Mouse (Mus musculus) thymus, adult 2 months (tissue): ENCODE measurements around the gene Ppp1r11. TPM values are rescaled to one million over a fixed set of nuclear protein-coding genes. Genes with fewer than 3 reads are reported as not detected.
A peak's percentile ranks its signal among the peaks of the same experiment; 100 is the strongest.

ENCODE experiments used
- DNase-seq: peaks from one replicate; pipeline ENCODE4 v3.0.0; 2021
- H3K27ac ChIP-seq: fragments of 200-500 bp; 2 replicates; pipeline ENCODE4 v1.5.1; 2012; ENCODE audit warnings: low read length, control low read depth; ENCODE audit not compliant: control insufficient read depth, insufficient read depth
- H3K27me3 ChIP-seq: fragments of 200-500 bp; 2 replicates; pipeline ENCODE4 v1.6.1; 2012; ENCODE audit warnings: mild to moderate bottlenecking, low read length, moderate library complexity, mixed read lengths; ENCODE audit not compliant: control insufficient read depth, insufficient read depth
- H3K36me3 ChIP-seq: fragments of 200-500 bp; 2 replicates; pipeline ENCODE4 v1.6.1; 2012; ENCODE audit warnings: mild to moderate bottlenecking, low read length, moderate library complexity; ENCODE audit not compliant: control insufficient read depth, insufficient read depth
- H3K4me1 ChIP-seq: fragments of 200-500 bp; replicated peaks from 2 replicates; pipeline ENCODE4 v1.6.1; 2012; ENCODE audit warnings: low read length; ENCODE audit not compliant: control insufficient read depth, insufficient read depth
- H3K4me3 ChIP-seq: fragments of 200-500 bp; 2 replicates; pipeline ENCODE4 v1.5.1; 2012; ENCODE audit warnings: mild to moderate bottlenecking, low read length, control low read depth, moderate library complexity; ENCODE audit not compliant: control insufficient read depth, insufficient read depth
- CTCF ChIP-seq: fragments of 200-500 bp; IDR thresholded peaks from 2 replicates; pipeline ENCODE4 v1.5.1; 2012; ENCODE audit warnings: mild to moderate bottlenecking, control low read depth, low read length, moderate library complexity, borderline replicate concordance; ENCODE audit not compliant: control insufficient read depth, poor library complexity, insufficient read depth; ENCODE audit errors: extremely low read depth
- POLR2A ChIP-seq: fragments of 200-500 bp; IDR thresholded peaks from 2 replicates; pipeline ENCODE4 v1.6.1; 2012; ENCODE audit warnings: mild to moderate bottlenecking, low read length, control low read depth, moderate library complexity; ENCODE audit not compliant: control insufficient read depth, poor library complexity, insufficient read depth; ENCODE audit errors: extremely low read depth
- WGBS: fragments of 180-500 bp; shearing (Covaris S2); methylation state at CpG from one replicate; pipeline ENCODE4 v1.1.7; 2018; 5-methylcytosine and 5-hydroxymethylcytosine counted together
- polyA plus RNA-seq: library from polyadenylated mRNA; depleted of rRNA; stranded (reverse); fragments of >200 nt; gene quantifications from 2 replicates; pipeline ENCODE4 v1.2.3, GENCODE M21; 2012

Gene Ppp1r11
- polyA plus RNA-seq, 1 experiment = 82.3 TPM

DNA sequence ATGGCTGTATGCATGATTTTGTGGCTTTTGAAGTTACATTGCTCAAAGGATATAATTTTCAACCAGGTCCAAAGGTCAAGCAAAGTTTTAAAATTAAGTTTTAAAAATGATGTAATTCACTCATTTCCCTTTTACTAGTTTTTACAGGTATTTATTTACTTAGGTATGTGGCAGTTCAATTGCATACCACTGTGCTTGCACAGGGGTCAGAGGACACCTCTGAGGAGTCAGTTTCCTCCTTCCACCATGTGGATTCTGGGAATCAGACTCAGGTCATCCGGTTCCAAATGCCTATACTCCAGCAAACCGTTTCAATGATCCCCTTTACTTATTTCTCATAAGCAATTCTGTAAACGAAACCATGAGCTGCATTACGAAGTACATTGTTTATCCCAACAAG is 28.8 kb downstream of the Ppp1r11 start:
- H3K27me3 ChIP-seq = no peaks in the 10 kb centered on the region
- TF ChIP-seq POLR2A = no peak
- no peak for TF ChIP-seq CTCF
- H3K27ac ChIP-seq = no peak overlapping the region
- H3K4me3 ChIP-seq = no peak overlapping the region
- WGBS = 92% methylated on average over 4 of the region's 4 CpGs
- DNase-seq = no peak
- no peaks in the 10 kb centered on the region for H3K36me3 ChIP-seq
- no peaks in the 10 kb centered on the region for H3K4me1 ChIP-seq

DNA sequence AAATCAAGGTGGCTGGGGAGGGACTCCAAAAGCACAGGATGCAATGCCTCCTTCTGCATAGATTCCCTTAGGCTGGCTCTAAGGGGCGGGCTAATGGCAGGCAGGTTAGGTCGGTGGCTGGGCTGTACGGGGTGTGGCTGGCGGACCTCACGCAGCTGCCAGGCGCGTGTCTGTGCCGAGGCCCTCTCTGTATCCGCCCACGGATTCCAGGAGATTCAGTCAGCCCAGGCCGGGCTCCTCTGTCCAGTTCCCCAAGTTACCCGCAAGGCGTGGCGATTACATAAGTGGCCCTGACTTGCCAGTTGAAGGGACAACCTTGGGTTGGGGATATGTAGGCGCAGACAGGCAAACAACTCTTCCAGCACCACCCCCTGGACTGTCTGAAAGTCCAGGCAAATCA is 31.3 kb downstream of the Ppp1r11 start:
- no peak for DNase-seq
- no peak for TF ChIP-seq CTCF
- TF ChIP-seq POLR2A = no peak
- H3K36me3 ChIP-seq = no peaks in the 10 kb centered on the region
- H3K4me1 ChIP-seq = no peaks in the 10 kb centered on the region
- H3K27ac ChIP-seq = no peak overlapping the region
- WGBS = 80% methylated on average over 15 of the region's 15 CpGs
- no peak overlapping the region for H3K4me3 ChIP-seq
- H3K27me3 ChIP-seq = no peaks in the 10 kb centered on the region

DNA sequence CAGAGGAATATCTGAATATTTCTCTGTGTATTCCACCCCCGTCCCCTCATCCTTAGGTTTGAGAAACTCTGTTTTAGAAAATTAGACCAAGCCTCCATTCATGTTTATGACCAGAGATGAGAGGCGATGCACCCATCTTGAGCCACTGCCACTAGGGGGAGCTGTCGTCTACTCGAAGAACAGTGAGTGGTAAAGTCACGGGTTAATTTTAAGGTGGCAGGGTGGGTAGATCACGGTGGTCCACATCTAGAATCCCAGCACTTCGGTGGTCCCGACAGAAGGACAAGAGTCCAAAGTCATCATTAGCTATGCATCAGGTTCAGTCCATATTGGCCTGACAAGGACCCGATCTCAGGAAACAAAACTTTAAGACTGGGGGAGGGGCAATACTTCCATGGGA is 36.5 kb downstream of the Ppp1r11 start:
- TF ChIP-seq CTCF (peak; percentile 36; the same call in 1 of the 2 replicates), POLR2A (no peak)
- Histone ChIP-seq H3K4me3 (no peak overlapping the region), H3K4me1 (no peaks in the 10 kb centered on the region), H3K27ac (no peak overlapping the region), H3K27me3 (no peaks in the 10 kb centered on the region), H3K36me3 (no peaks in the 10 kb centered on the region)
- WGBS = 11% methylated on average over 9 of the region's 9 CpGs
- peak; percentile 73 for DNase-seq

DNA sequence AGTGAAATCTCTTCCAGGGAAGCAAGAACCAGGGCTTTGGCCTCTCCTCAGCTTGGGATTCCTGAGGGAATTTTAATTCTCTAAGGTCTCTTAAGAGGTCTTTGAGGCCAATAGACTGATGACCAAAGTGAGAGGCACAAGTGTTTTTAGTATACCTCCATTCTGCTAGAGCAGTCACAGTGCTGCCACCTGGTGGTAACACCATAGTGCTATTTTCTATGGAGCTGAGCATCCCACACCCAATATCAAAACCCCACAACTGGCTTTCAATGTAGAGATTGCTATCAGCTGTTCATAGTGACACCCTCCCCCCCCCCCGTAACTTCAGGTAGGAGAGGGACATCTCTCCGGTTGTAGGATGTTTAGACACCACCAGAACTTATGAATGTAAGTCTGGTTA is 37.4 kb downstream of the Ppp1r11 start:
- Histone ChIP-seq H3K27ac (no peak overlapping the region), H3K4me1 (no peaks in the 10 kb centered on the region), H3K4me3 (no peak overlapping the region), H3K27me3 (no peaks in the 10 kb centered on the region), H3K36me3 (no peaks in the 10 kb centered on the region)
- DNase-seq = peak; percentile 76
- TF ChIP-seq POLR2A (no peak), CTCF (no peak)
- WGBS = 6% methylated on average over 2 of the region's 2 CpGs

DNA sequence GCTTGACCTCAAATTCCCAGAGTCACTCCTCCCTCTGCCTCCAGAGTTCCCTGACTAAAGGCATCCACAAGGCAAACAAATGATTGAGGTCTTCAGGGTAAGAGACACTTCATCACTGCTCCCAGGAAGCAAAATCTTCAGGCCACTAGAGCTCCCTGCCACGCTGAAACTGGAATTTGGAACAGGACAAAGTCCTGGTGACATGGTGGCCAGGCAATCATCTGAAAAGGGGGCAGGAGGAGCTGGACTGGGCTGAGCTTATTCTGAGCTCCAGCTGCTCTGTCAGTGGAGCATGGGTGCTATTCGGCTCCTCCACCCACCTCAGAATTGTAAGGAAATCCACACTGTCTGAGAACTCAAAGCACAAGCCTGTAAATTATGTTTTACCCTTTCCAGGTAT is 39.5 kb downstream of the Ppp1r11 start:
- H3K4me1 ChIP-seq = no peaks in the 10 kb centered on the region
- H3K27me3 ChIP-seq = no peaks in the 10 kb centered on the region
- no peak overlapping the region for H3K4me3 ChIP-seq
- no peak overlapping the region for H3K27ac ChIP-seq
- 74% methylated on average over 2 of the region's 2 CpGs for WGBS
- DNase-seq = no peak
- H3K36me3 ChIP-seq = no peaks in the 10 kb centered on the region
- TF ChIP-seq POLR2A (no peak), CTCF (no peak)

DNA sequence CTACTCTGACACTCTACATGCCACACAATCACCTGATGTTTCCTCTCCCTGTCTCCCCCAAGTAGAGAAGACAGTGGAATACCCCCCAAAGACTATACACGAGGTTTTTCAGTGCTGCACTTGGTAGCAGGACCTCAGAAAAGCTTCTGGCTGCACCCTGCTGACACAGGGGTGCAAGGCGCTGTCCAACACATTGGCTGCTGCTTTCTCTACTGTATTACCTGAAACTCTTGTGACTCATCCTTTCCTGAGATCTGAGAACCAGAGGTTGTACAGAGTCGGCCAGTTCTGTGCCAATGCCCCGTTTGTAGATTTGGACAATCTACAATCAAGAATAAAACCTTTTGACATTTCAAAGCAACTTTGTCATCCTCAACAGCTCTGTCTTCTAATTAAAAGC is 41.7 kb downstream of the Ppp1r11 start:
- Histone ChIP-seq H3K27me3 (no peaks in the 10 kb centered on the region), H3K27ac (no peak overlapping the region), H3K36me3 (no peaks in the 10 kb centered on the region), H3K4me3 (no peak overlapping the region), H3K4me1 (no peaks in the 10 kb centered on the region)
- DNase-seq = no peak
- TF ChIP-seq CTCF (no peak), POLR2A (no peak)
- WGBS = 57% methylated on average over 4 of the region's 4 CpGs

DNA sequence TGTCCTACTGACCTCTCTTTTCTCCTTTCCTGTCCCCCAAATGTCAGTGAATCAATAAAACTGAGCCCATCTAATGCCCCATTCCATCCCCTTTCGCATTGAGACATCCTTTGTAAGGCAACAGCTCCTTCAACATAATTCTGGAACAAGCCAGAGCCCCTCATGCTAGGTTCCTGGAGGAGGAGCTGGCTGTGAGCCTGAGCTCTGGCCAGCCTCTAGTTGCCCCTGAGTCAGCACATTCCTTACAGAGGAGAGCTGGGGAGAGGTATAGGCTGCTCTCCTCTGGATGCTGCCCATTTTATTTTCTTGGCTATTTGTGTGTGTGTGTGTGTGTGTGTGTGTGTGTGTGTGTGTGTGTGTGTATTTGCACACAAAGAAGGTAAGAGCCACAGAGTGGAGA is 43.3 kb downstream of the Ppp1r11 start:
- DNase-seq = no peak
- Histone ChIP-seq H3K27ac (no peak overlapping the region), H3K4me1 (no peaks in the 10 kb centered on the region), H3K36me3 (no peaks in the 10 kb centered on the region), H3K27me3 (no peaks in the 10 kb centered on the region), H3K4me3 (no peak overlapping the region)
- no peak for TF ChIP-seq POLR2A
- no peak for TF ChIP-seq CTCF
- 73% methylated on average over 1 of the region's 1 CpGs for WGBS
